Mouse (Mus musculus): Measurements from ENCODE around the gene Ryr3. TPM values are rescaled to one million over a fixed set of nuclear protein-coding genes. Genes with fewer than 3 reads are reported as not detected.

Ryr3 gene
- polyA plus RNA-seq, 1 experiment from 2014 or later, result 1.6 TPM

DNA sequence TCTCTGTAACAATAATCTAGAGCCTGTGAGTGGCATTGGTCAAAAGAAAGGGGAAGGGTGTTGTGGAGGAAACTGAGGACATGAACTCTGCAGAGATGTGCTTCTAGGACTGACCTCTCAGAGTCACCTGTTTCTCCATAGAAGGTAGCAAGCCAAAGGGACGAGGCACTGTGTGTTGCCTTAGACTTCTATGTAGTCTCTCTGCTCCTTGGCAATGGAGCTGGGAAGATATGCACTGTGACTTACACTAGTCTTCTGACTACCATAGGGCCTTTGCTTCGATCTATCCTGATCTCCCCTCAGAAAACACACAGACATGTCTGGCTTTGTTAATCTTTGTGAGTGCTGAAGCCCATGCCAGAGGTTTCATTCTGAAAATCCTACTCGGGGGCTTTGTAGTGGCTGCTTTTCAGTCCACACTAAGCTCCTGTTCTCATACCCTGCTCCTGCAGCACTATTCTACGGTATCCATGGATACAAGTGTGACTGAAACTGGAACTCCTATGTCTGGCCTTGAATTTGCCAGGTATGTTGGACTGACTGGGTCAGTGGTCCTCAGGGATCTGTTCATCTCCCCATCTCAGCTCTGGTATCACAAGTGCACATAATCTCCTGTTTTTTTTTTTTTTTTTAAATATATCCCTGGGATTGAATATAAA, 332.3 kb downstream of the Ryr3 start:
- Histone ChIP-seq H3K27me3 (ENCODE audit: insufficient read depth, low read length) (no peaks in the 10 kb centered on the region), H3K27ac (ENCODE audit: low read length) (no peak overlapping the region), H3K9me3 (ENCODE audit: low read length) (no peaks in the 10 kb centered on the region), H3K4me2 (replicated peaks; ENCODE audit: low read depth, low read length) (no peak overlapping the region), H3K4me1 (ENCODE audit: insufficient read depth, low read length) (no peaks in the 10 kb centered on the region), H3K36me3 (ENCODE audit: insufficient read depth, low read length) (no peaks in the 10 kb centered on the region), H3K9ac (replicated peaks; ENCODE audit: low read length) (no peak overlapping the region), H3K4me3 (ENCODE audit: low read length) (no peak overlapping the region)
- WGBS, result 74% methylated on average over 4 of the region's 4 CpGs
- ATAC-seq (ENCODE audit: low FRiP score, low TSS enrichment), result no peak

DNA sequence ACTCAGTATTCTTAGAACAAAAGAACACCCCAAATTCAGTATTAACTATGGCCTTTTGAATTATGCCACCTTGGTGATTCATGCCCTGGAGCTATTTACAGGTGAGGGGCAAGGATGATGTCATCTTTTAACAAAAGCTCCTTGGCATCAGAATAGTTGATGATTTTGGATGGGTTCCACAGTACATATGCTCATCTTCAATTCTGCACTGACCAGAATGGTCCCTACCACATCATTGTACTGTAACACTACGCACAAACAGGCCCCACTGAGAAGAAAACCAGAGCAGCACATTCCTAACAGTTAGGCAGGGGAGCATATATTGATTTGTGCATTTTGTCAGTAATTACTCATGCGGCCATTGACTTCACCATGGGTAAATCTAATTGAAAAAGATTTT, 335.1 kb downstream of the Ryr3 start:
- Histone ChIP-seq H3K4me1 (ENCODE audit: insufficient read depth, low read length) (no peaks in the 10 kb centered on the region), H3K27ac (ENCODE audit: low read length) (no peak overlapping the region), H3K9ac (replicated peaks; ENCODE audit: low read length) (no peak overlapping the region), H3K36me3 (ENCODE audit: insufficient read depth, low read length) (no peaks in the 10 kb centered on the region), H3K4me3 (ENCODE audit: low read length) (no peak overlapping the region), H3K4me2 (replicated peaks; ENCODE audit: low read depth, low read length) (no peak overlapping the region), H3K9me3 (ENCODE audit: low read length) (no peaks in the 10 kb centered on the region), H3K27me3 (ENCODE audit: insufficient read depth, low read length) (no peaks in the 10 kb centered on the region)
- WGBS, result 80% methylated on average over 2 of the region's 2 CpGs
- ATAC-seq (ENCODE audit: low FRiP score, low TSS enrichment), result no peak

DNA sequence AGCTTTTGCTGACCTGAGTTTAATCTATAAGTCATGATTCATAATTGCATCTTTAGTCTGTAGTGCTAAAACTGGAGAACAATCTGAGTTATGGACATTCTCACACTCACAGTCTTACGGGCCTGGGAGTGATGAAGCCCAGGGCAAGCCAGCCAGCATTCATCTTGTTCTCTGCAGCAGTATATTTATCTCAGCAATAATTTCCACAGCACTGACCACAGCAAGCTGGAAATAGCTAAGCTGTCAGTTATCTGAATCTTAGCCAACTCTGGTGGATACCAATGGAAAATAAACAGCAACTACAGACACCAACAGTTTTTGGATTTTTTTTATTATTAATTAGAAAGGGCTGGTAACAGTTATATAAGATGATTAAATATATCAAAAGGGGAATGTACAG, 335.5 kb downstream of the Ryr3 start:
- no peak overlapping the region for H3K9ac ChIP-seq (replicated peaks; ENCODE audit: low read length)
- WGBS, result 56% methylated on average over 1 of the region's 1 CpGs

DNA sequence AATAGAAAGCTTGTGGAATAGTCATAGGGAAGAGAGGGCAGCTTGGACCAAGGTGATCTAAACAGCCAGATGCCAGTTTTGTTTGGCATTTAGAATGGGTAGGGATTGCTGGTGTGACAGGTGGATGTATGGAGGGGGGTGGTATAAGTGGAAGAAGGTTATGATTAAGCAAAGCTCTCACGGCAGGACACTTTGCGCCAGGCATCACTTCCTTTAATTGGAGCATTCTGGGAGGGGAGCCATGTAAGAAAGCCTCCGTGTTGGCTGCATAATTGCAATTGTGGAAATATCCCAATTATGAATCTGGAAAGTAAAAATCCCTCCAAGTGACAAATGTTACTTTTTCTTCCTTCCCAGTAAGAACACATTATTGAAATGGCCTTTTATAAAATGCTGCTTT, 339.5 kb downstream of the Ryr3 start:
- Histone ChIP-seq H3K9me3 (ENCODE audit: low read length) (no peaks in the 10 kb centered on the region), H3K36me3 (ENCODE audit: insufficient read depth, low read length) (no peaks in the 10 kb centered on the region), H3K27ac (ENCODE audit: low read length) (no peak overlapping the region), H3K4me1 (ENCODE audit: insufficient read depth, low read length) (no peaks in the 10 kb centered on the region), H3K4me2 (replicated peaks; ENCODE audit: low read depth, low read length) (no peak overlapping the region), H3K27me3 (ENCODE audit: insufficient read depth, low read length) (no peaks in the 10 kb centered on the region), H3K9ac (replicated peaks; ENCODE audit: low read length) (no peak overlapping the region), H3K4me3 (ENCODE audit: low read length) (no peak overlapping the region)
- WGBS, result 86% methylated on average over 3 of the region's 3 CpGs
- no peak for ATAC-seq (ENCODE audit: low FRiP score, low TSS enrichment)

More for the DNA sequence above, 335.5 kb downstream of the Ryr3 start:
- Histone ChIP-seq H3K4me2 (replicated peaks; ENCODE audit: low read depth, low read length) (no peak overlapping the region), H3K27me3 (ENCODE audit: insufficient read depth, low read length) (no peaks in the 10 kb centered on the region), H3K36me3 (ENCODE audit: insufficient read depth, low read length) (no peaks in the 10 kb centered on the region), H3K9me3 (ENCODE audit: low read length) (no peaks in the 10 kb centered on the region), H3K4me3 (ENCODE audit: low read length) (no peak overlapping the region), H3K4me1 (ENCODE audit: insufficient read depth, low read length) (no peaks in the 10 kb centered on the region), H3K27ac (ENCODE audit: low read length) (no peak overlapping the region)
- ATAC-seq (ENCODE audit: low FRiP score, low TSS enrichment), result no peak

DNA sequence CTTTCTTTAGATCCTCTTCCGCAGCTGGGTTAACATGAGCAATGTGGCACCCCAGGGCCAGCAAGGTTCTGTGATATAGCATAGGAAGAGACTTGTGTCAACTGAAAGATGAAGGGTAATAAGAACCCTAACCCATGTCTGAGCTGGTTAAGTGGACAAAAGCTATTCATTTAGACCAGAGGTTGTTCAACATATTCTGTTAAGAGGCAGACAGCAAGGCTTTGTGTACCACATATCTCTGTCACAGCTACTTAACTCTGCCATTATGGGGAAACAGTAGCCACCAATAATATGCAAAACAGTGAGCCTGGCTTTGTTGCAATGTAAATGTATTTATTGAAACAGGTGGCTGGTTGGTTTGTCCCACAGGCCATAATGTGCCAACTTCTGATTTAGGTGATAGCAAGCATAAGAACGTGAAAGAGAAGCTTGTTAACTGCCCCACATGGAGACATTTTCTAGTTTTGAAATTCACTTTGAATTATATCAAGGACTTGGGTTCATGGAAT, 350.8 kb downstream of the Ryr3 start:
- H3K4me3 ChIP-seq (ENCODE audit: low read length), result no peak overlapping the region
- ATAC-seq (ENCODE audit: low FRiP score, low TSS enrichment), result no peak
- no peak overlapping the region for H3K9ac ChIP-seq (replicated peaks; ENCODE audit: low read length)
- H3K27me3 ChIP-seq (ENCODE audit: insufficient read depth, low read length), result no peaks in the 10 kb centered on the region
- H3K27ac ChIP-seq (ENCODE audit: low read length), result no peak overlapping the region
- no peaks in the 10 kb centered on the region for H3K36me3 ChIP-seq (ENCODE audit: insufficient read depth, low read length)
- no peaks in the 10 kb centered on the region for H3K4me1 ChIP-seq (ENCODE audit: insufficient read depth, low read length)
- WGBS, result 72% methylated on average over 2 of the region's 2 CpGs
- H3K9me3 ChIP-seq (ENCODE audit: low read length), result no peaks in the 10 kb centered on the region
- H3K4me2 ChIP-seq (replicated peaks; ENCODE audit: low read depth, low read length), result no peak overlapping the region

DNA sequence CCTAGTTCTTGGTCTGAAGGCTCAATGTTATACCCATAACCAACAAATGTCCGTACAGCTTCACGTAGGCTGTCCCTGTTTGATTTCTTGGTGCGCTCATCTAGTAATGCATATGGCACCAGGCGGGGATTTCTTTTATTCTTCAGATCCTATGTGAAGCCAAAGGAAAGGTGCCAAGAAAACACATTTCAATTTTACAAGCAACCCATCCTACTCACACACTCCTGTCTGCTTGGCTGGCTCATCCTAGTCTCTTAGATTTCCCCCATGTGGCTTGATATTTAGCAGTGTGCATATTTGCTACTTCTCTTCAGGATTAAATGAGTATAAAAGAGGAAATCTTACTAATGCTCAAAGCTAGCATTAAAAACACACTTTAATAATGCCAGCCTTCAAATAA, 355.1 kb downstream of the Ryr3 start:
- Histone ChIP-seq H3K9me3 (ENCODE audit: low read length) (no peaks in the 10 kb centered on the region), H3K4me3 (ENCODE audit: low read length) (no peak overlapping the region), H3K27ac (ENCODE audit: low read length) (no peak overlapping the region), H3K4me1 (ENCODE audit: insufficient read depth, low read length) (no peaks in the 10 kb centered on the region), H3K9ac (replicated peaks; ENCODE audit: low read length) (no peak overlapping the region), H3K4me2 (replicated peaks; ENCODE audit: low read depth, low read length) (no peak overlapping the region), H3K36me3 (ENCODE audit: insufficient read depth, low read length) (no peaks in the 10 kb centered on the region), H3K27me3 (ENCODE audit: insufficient read depth, low read length) (no peaks in the 10 kb centered on the region)
- whole genome bisulfite sequencing, result 92% methylated on average over 4 of the region's 4 CpGs
- no peak for ATAC-seq (ENCODE audit: low FRiP score, low TSS enrichment)

DNA sequence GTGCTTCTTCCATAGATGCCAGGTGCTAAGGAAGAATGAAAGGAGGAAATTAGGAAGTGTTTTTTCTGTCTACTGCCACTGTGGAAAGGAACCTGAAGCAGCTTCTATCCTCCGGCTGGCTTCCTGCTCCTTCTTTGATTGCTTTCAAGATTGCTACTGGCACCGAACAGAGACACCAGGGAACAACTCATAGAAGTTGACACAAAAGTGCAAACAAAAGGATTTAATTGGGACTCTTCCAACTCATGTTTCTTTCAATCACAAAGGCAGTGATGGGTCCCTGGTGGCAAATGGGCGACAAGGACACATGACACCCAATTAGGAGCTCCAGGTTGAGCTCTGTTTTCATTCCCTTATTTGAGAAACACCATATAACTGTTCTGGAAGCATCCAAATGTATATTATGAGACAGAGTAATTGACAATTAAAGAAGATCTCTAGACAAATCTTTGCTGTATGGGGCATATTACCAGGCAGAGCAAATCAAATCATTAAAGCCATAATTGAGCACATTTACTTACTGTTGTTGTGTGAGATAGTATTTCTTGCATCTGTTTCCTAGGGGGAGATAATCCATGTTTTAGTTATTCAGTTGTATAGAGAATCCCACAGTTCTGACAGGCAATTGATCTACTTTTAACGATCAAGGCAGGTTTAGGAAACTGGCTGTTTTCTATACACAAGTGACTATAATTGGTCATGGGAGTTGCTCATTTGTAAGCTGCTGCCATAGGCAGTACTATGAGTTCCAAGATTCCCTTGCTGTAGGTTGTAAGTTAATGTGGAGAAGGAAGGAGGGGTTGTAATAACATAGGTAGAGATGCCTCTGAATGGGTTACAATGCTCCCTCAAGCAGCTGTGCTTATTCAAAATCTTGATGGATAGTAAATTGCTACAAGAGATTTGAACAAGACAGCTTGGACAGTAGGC, 371.0 kb downstream of the Ryr3 start:
- H3K4me1 ChIP-seq (ENCODE audit: insufficient read depth, low read length), result no peaks in the 10 kb centered on the region

DNA sequence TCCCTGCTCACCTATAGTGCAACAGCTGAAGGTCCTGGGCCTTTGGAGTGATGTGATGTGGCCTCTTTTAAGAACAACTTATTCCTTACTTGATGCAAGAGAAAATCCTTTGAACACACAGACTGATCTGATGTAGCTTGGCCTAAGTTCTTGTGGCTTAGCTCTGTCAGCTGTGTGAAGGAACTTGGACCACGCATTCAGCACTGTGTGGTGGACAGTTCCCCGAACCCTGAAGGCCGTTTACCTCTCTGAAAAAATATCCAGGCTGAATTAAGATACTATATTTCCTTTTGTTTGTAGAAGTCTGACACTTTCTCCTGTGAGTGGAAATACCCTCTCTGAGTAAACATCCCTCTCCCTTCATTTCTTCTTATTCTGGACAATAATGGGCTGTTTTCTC, 374.0 kb downstream of the Ryr3 start:
- H3K4me1 ChIP-seq (ENCODE audit: insufficient read depth, low read length), result no peaks in the 10 kb centered on the region
- H3K27ac ChIP-seq (ENCODE audit: low read length), result no peak overlapping the region
- H3K4me3 ChIP-seq (ENCODE audit: low read length), result no peak overlapping the region
- no peaks in the 10 kb centered on the region for H3K9me3 ChIP-seq (ENCODE audit: low read length)
- H3K4me2 ChIP-seq (replicated peaks; ENCODE audit: low read depth, low read length), result no peak overlapping the region
- H3K9ac ChIP-seq (replicated peaks; ENCODE audit: low read length), result no peak overlapping the region
- H3K27me3 ChIP-seq (ENCODE audit: insufficient read depth, low read length), result no peaks in the 10 kb centered on the region
- WGBS, result 23% methylated on average over 3 of the region's 3 CpGs
- no peaks in the 10 kb centered on the region for H3K36me3 ChIP-seq (ENCODE audit: insufficient read depth, low read length)
- no peak for ATAC-seq (ENCODE audit: low FRiP score, low TSS enrichment)

More for the DNA sequence above, 371.0 kb downstream of the Ryr3 start:
- Histone ChIP-seq H3K36me3 (ENCODE audit: insufficient read depth, low read length) (no peaks in the 10 kb centered on the region), H3K27ac (ENCODE audit: low read length) (no peak overlapping the region), H3K9ac (replicated peaks; ENCODE audit: low read length) (no peak overlapping the region), H3K4me2 (replicated peaks; ENCODE audit: low read depth, low read length) (no peak overlapping the region), H3K9me3 (ENCODE audit: low read length) (no peaks in the 10 kb centered on the region; the same call in 1 of the 2 replicates), H3K27me3 (ENCODE audit: insufficient read depth, low read length) (no peaks in the 10 kb centered on the region), H3K4me3 (ENCODE audit: low read length) (no peak overlapping the region)
- 34% methylated on average over 4 of the region's 4 CpGs for WGBS
- no peak for ATAC-seq (ENCODE audit: low FRiP score, low TSS enrichment)

DNA sequence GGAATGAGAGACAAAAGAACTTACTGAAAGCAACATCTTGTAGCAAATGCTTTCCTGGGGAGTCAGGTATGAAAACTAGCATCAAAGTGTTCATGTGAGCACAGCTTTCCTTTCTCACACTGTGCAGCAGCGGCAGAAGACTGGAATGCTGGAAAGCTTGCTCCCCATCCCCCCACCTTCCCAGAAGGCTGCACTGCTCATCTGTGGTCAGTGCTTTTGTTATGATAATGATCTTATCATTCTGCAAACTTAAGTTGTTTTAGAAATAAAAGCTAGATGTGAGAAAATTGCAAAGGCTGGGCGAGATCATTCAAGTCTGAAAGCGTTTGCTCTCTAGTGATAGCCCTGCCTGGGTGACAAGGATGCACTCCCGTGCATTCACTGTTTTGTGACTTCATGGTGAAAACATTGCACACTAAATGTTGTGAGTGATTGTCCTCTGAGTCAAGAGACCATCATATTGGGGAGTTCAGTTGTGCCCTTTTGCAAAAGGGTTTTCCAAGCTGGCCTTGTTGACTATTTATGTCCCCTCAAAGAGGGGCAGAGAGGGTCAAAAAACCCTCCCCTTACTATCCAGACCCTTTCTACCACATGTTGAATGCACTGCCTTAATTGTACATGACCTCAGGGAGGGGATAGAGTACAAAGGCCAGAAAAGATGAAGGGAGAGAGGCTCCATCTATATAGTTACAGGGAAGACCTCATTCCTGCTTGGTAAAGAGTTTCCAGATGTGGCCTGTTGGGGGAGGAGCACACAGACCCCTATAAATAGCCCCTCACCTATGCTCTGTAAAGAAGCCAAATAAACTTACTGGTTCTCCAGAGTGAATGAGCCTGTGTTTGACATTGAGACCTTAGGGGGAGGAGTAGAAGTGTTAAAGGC, 385.2 kb downstream of the Ryr3 start:
- Histone ChIP-seq H3K27ac (ENCODE audit: low read length) (no peak overlapping the region), H3K9ac (replicated peaks; ENCODE audit: low read length) (no peak overlapping the region), H3K9me3 (ENCODE audit: low read length) (no peaks in the 10 kb centered on the region), H3K4me1 (ENCODE audit: insufficient read depth, low read length) (no peaks in the 10 kb centered on the region), H3K4me2 (replicated peaks; ENCODE audit: low read depth, low read length) (no peak overlapping the region), H3K36me3 (ENCODE audit: insufficient read depth, low read length) (no peaks in the 10 kb centered on the region), H3K4me3 (ENCODE audit: low read length) (no peak overlapping the region), H3K27me3 (ENCODE audit: insufficient read depth, low read length) (no peaks in the 10 kb centered on the region)
- WGBS, result 49% methylated on average over 4 of the region's 4 CpGs
- no peak for ATAC-seq (ENCODE audit: low FRiP score, low TSS enrichment)
